Mouse (Mus musculus) cortical plate, adult 2 months (tissue): ENCODE measurements at regions not wholly inside any gene's neighbourhood (a gene's known extent, or its start where the extent isn't known, plus 50 kb on each side); places are given as distances from the start of the nearest gene placed in this dataset.

ENCODE experiments used
- CTCF ChIP-seq: fragments of 200-500 bp; IDR thresholded peaks from 2 replicates; pipeline ENCODE4 v1.5.1; 2011; ENCODE audit warnings: mild to moderate bottlenecking, control low read depth, low read length; ENCODE audit not compliant: insufficient read depth; ENCODE audit errors: extremely low read depth
- POLR2A ChIP-seq: fragments of 200-500 bp; IDR thresholded peaks from 2 replicates; pipeline ENCODE4 v1.6.1; 2011; ENCODE audit warnings: mild to moderate bottlenecking, low read length, control low read depth; ENCODE audit not compliant: insufficient read depth; ENCODE audit errors: extremely low read depth

GRCm38 (mm10) chr12:26227557-26228020 is 187.5 kb downstream of the Rnf144a start:
- TF ChIP-seq CTCF (no peak), POLR2A (no peak)
